Mouse (Mus musculus): ENCODE data around the gene Cyp2d22.

DNA sequence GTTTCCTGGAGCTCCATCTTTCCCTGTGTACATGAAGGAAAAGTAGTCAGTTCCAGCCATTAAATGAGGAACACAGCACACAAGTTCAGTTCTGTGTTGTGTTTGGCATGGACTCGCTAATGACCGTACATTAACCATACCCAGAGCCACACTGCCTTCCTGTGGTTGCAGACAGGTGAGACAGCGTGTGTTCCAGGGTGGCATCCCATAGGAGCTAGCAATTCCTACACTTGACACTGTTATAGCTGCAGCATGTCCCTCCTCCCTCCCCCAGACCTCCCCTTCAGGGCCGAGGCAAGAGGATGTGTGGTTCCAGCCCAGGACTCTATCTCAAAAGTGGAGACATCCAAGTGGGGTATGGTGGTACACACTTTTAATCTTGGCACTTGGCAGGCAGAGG is 29.7 kb downstream of the Cyp2d22 start:
- TF ChIP-seq POLR2A (IDR thresholded peaks at IDR 0.05; ENCODE audit: control insufficient read depth, low read depth, low read length) (no peak), CTCF (IDR thresholded peaks at IDR 0.05; ENCODE audit: control insufficient read depth, insufficient read depth, insufficient replicate concordance, low read depth, low read length) (no peak)
